Mouse (Mus musculus) midbrain, postnatal 0 days (tissue): ENCODE measurements around the gene Plekhh1. TPM values are rescaled to one million over a fixed set of nuclear protein-coding genes. Genes with fewer than 3 reads are reported as not detected.
A peak's percentile ranks its signal among the peaks of the same experiment; 100 is the strongest.

ENCODE experiments used
- ATAC-seq: fragments of 200-750 bp; cut with Nextera tagmentation; 2 replicates; pipeline ENCODE4 v1.8.0; 2017; ENCODE audit warnings: moderate number of reproducible peaks, mild to moderate bottlenecking, moderate TSS enrichment, moderate library complexity; ENCODE audit not compliant: low FRiP score
- DNase-seq: peaks from one replicate; pipeline ENCODE4 v3.0.0-alpha.2; 2015; ENCODE audit warnings: low spot score
- H3K27ac ChIP-seq: fragments of 300-500 bp; sonication (generic); 2 replicates; pipeline ENCODE4 v1.5.1; 2014; ENCODE audit warnings: low read depth, mild to moderate bottlenecking, low read length, mixed read lengths
- H3K27me3 ChIP-seq: fragments of 300-500 bp; sonication (generic); 2 replicates; pipeline ENCODE4 v1.6.1; 2014; ENCODE audit warnings: low read length, control low read depth, mixed read lengths; ENCODE audit not compliant: insufficient read depth
- H3K36me3 ChIP-seq: fragments of 300-500 bp; sonication (generic); 2 replicates; pipeline ENCODE4 v1.6.1; 2014; ENCODE audit warnings: low read length, control low read depth, mixed read lengths; ENCODE audit not compliant: insufficient read depth
- H3K4me1 ChIP-seq: fragments of 300-500 bp; sonication (generic); 2 replicates; pipeline ENCODE4 v1.6.1; 2014; ENCODE audit warnings: mild to moderate bottlenecking, control low read depth, antibody characterized with exemption, low read length, mixed read lengths; ENCODE audit not compliant: insufficient read depth
- H3K4me2 ChIP-seq: fragments of 300-500 bp; sonication (generic); 2 replicates; pipeline ENCODE4 v1.6.1; 2014; ENCODE audit warnings: low read depth, mild to moderate bottlenecking, low read length, mixed read lengths; ENCODE audit not compliant: poor library complexity, severe bottlenecking
- H3K4me3 ChIP-seq: fragments of 300-500 bp; sonication (generic); 2 replicates; pipeline ENCODE4 v1.5.1; 2014; ENCODE audit warnings: low read depth, mild to moderate bottlenecking, low read length, moderate library complexity
- H3K9ac ChIP-seq: fragments of 300-500 bp; sonication (generic); replicated peaks from 2 replicates; pipeline ENCODE4 v1.6.1; 2014; ENCODE audit warnings: mild to moderate bottlenecking, low read length, moderate library complexity, mixed read lengths; ENCODE audit not compliant: poor library complexity, severe bottlenecking
- H3K9me3 ChIP-seq: fragments of 300-500 bp; sonication (generic); 2 replicates; pipeline ENCODE4 v1.6.1; 2016; ENCODE audit warnings: low read length, control low read depth
- CTCF ChIP-seq: IDR thresholded peaks from 2 replicates; pipeline ENCODE4 v1.5.1; 2016; ENCODE audit warnings: antibody characterized with exemption, mild to moderate bottlenecking
- WGBS: fragments of 180-500 bp; shearing (Covaris S2); extraction: QIAGEN DNeasy Blood & Tissue Kit; methylation state at CpG from one replicate; pipeline ENCODE4 v1.1.7; 2014; 5-methylcytosine and 5-hydroxymethylcytosine counted together
- polyA plus RNA-seq: library from polyadenylated mRNA; unstranded; fragments of >200 nt; fragmentation: Nextera tagmentation; extraction: Ambion mirVana; gene quantifications from 2 replicates; pipeline ENCODE4 v1.2.1, GENCODE M21; 2015
- total RNA-seq: library from RNA; depleted of rRNA; stranded (reverse); fragments of >200 nt; gene quantifications from 2 replicates; pipeline ENCODE4 v1.2.3, GENCODE M21; 2014; rRNA removed

Plekhh1 gene
- total and polyA plus RNA-seq, 2 experiments from 2014 or later = 1.00 to 5.4 TPM

- H3K27ac ChIP-seq = peak within 1 kb of the TSS; percentile 26
Measured at GRCm38 (mm10) chr12:79130299-79131177, 101.6 kb downstream of the Plekhh1 start, which contains the start of gene Arg2. Arg2 (plus strand) TSS chr12:79130777.

More at GRCm38 (mm10) chr12:79130299-79131177, 101.6 kb downstream of the Plekhh1 start, which contains the start of gene Arg2:
- Histone ChIP-seq H3K4me2 (peak within 1 kb of the TSS; percentile 83), H3K9ac (peak within 1 kb of the TSS; percentile 63), H3K4me3 (peak within 1 kb of the TSS; percentile 54), H3K27me3 (no peaks in the 10 kb centered on the region), H3K4me1 (no peaks in the 10 kb centered on the region), H3K9me3 (no peaks in the 10 kb centered on the region), H3K36me3 (no peaks in the 10 kb centered on the region)
- under 1% methylated on average over 47 of the region's 47 CpGs for WGBS
- ATAC-seq = peak; percentile 88
- no peak for TF ChIP-seq CTCF
- peak; percentile 75 for DNase-seq

Other genes starting within 250 kb of the Plekhh1 start
- gene Atp6v1d, start 167.5 kb upstream of the Plekhh1 start, total RNA-seq = 48.1 and 86.9 TPM in 2 replicates
- 197 TPM in 2 replicates for gene Atp6v1d, start 167.5 kb upstream of the Plekhh1 start, polyA plus RNA-seq
- 35.1 and 47.0 TPM in 2 replicates for gene Eif2s1, start 167.3 kb upstream of the Plekhh1 start, total RNA-seq
- 80.5 and 86.3 TPM in 2 replicates for gene Eif2s1, start 167.3 kb upstream of the Plekhh1 start, polyA plus RNA-seq
- 2.0 and 3.8 TPM in 2 replicates for gene Plek2, start 122.2 kb upstream of the Plekhh1 start, total RNA-seq
- gene Plek2, start 122.2 kb upstream of the Plekhh1 start, polyA plus RNA-seq = 3.2 and 4.0 TPM in 2 replicates
- gene Tmem229b, start 21.5 kb upstream of the Plekhh1 start, total RNA-seq = 214 and 215 TPM in 2 replicates
- 63.2 and 65.9 TPM in 2 replicates for gene Tmem229b, start 21.5 kb upstream of the Plekhh1 start, polyA plus RNA-seq
- 12.6 and 20.0 TPM in 2 replicates for gene Pigh, start 60.5 kb downstream of the Plekhh1 start, total RNA-seq
- gene Pigh, start 60.5 kb downstream of the Plekhh1 start, polyA plus RNA-seq = 12.5 and 14.1 TPM in 2 replicates
- 13.6 and 16.5 TPM in 2 replicates for gene Arg2, start 101.6 kb downstream of the Plekhh1 start, total RNA-seq
- gene Arg2, start 101.6 kb downstream of the Plekhh1 start, polyA plus RNA-seq = 22.5 and 23.3 TPM in 2 replicates
- gene Vti1b, start 143.5 kb downstream of the Plekhh1 start, total RNA-seq = 83.0 and 98.8 TPM in 2 replicates
- gene Vti1b, start 143.5 kb downstream of the Plekhh1 start, polyA plus RNA-seq = 228 and 230 TPM in 2 replicates
- 46.8 and 50.8 TPM in 2 replicates for gene Rdh11, start 163.1 kb downstream of the Plekhh1 start, total RNA-seq
- 35.3 and 40.9 TPM in 2 replicates for gene Rdh11, start 163.1 kb downstream of the Plekhh1 start, polyA plus RNA-seq
- gene Rdh12, start 179.8 kb downstream of the Plekhh1 start, total RNA-seq = 0.93 and 1.3 TPM in 2 replicates
- 1.0 and 1.3 TPM in 2 replicates for gene Rdh12, start 179.8 kb downstream of the Plekhh1 start, polyA plus RNA-seq